Mouse (Mus musculus): ENCODE results near the gene Homer3. TPM values are rescaled to one million over a fixed set of nuclear protein-coding genes. Genes with fewer than 3 reads are reported as not detected.

Gene Homer3
- polyA plus RNA-seq, 1 experiment from 2014 or later: 13.8 TPM

DNA sequence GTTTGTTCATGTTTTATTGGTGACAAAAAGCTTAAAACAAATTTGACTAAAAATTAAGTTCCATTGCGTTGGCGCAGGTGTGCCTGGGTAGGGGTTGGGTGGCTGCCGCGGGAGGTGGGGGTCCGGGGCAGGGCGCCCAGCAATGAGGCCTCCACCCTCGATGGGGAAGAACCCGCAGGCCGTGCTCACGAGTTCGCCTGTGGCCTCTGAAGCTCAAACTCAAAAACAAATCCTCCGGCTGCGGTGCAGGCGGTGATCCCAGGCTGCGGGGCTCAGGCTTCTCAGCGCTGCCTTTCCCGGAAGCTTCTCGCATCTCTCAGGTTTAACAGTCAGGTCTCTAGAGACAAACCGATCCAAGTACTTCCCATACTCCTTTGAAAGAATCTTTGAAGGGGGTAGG lies 48.9 kb downstream of the Homer3 start:
- WGBS: 86% methylated on average over 19 of the region's 19 CpGs
- Histone ChIP-seq H3K4me3 (ENCODE audit: low read depth, low read length) (no peak overlapping the region), H3K9me3 (ENCODE audit: control insufficient read depth, low read length) (no peaks in the 10 kb centered on the region), H3K9ac (ENCODE audit: low read length) (no peak overlapping the region), H3K27me3 (ENCODE audit: control insufficient read depth, insufficient read depth, low read length) (no peaks in the 10 kb centered on the region), H3K4me2 (replicated peaks; ENCODE audit: low read depth) (no peak overlapping the region), H3K36me3 (ENCODE audit: control insufficient read depth, insufficient read depth, low read length) (peaks cover 36% of the 10 kb centered on the region), H3K4me1 (replicated peaks; ENCODE audit: control insufficient read depth, insufficient read depth) (no peaks in the 10 kb centered on the region), H3K27ac (replicated peaks) (no peak overlapping the region)
- ATAC-seq (ENCODE audit: low FRiP score, low TSS enrichment): no peak
- no peak for DNase-seq (ENCODE audit: low spot score)
- TF ChIP-seq EP300 (optimal IDR thresholded peaks at IDR 0.05): no peak
- no peak for TF ChIP-seq CTCF (IDR thresholded peaks at IDR 0.05; ENCODE audit: low read depth)

GRCm38 (mm10) chr8:70332070-70332877 lies 49.6 kb downstream of the Homer3 start:
- WGBS: 33% methylated on average over 40 of the region's 41 CpGs
- ATAC-seq (ENCODE audit: low FRiP score, low TSS enrichment) (peak; percentile 79), DNase-seq (ENCODE audit: low spot score) (peak; percentile 80)
- Histone ChIP-seq H3K27ac (replicated peaks) (no peak overlapping the region), H3K9me3 (ENCODE audit: control insufficient read depth, low read length) (no peaks in the 10 kb centered on the region), H3K4me2 (replicated peaks; ENCODE audit: low read depth) (no peak overlapping the region), H3K36me3 (ENCODE audit: control insufficient read depth, insufficient read depth, low read length) (peaks cover 42% of the 10 kb centered on the region), H3K27me3 (ENCODE audit: control insufficient read depth, insufficient read depth, low read length) (no peaks in the 10 kb centered on the region), H3K4me1 (replicated peaks; ENCODE audit: control insufficient read depth, insufficient read depth) (no peaks in the 10 kb centered on the region), H3K4me3 (ENCODE audit: low read depth, low read length) (no peak overlapping the region), H3K9ac (ENCODE audit: low read length) (no peak overlapping the region)
- peak; percentile 85 for TF ChIP-seq CTCF (IDR thresholded peaks at IDR 0.05; ENCODE audit: low read depth)
- no peak for TF ChIP-seq EP300 (optimal IDR thresholded peaks at IDR 0.05)

- TF ChIP-seq EP300 (optimal IDR thresholded peaks at IDR 0.05) (no peak), CTCF (IDR thresholded peaks at IDR 0.05; ENCODE audit: low read depth) (no peak)
- Histone ChIP-seq H3K9ac (ENCODE audit: low read length) (no peak overlapping the region), H3K4me1 (replicated peaks; ENCODE audit: control insufficient read depth, insufficient read depth) (no peaks in the 10 kb centered on the region), H3K4me3 (ENCODE audit: low read depth, low read length) (no peak overlapping the region), H3K36me3 (ENCODE audit: control insufficient read depth, insufficient read depth, low read length) (peaks cover 48% of the 10 kb centered on the region), H3K27ac (replicated peaks) (no peak overlapping the region), H3K27me3 (ENCODE audit: control insufficient read depth, insufficient read depth, low read length) (no peaks in the 10 kb centered on the region), H3K9me3 (ENCODE audit: control insufficient read depth, low read length) (no peaks in the 10 kb centered on the region), H3K4me2 (replicated peaks; ENCODE audit: low read depth) (no peak overlapping the region)
- DNase-seq (ENCODE audit: low spot score) (no peak), ATAC-seq (ENCODE audit: low FRiP score, low TSS enrichment) (no peak)
- 95% methylated on average over 6 of the region's 6 CpGs for WGBS
Observed at GRCm38 (mm10) chr8:70332878-70333202, 50.2 kb downstream of the Homer3 start.

DNA sequence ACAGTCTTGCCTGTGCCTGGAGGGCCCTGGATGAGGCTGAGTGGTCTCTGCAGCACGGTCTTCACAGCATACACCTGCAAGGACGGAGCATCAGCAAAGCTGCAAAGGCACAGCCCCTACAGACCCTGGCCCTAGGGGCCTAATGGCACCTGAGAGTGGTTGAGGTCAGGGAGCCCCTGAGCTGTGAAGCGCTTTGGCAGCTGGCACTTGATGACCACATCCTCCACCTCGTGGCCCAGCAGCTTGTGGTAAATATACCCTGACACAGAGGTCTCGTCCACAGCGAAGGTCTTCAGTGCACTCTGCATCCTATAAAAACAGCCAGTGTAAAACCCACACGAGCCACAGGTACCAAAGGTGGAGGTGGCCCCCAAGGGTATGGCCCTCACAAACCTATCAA lies 56.3 kb downstream of the Homer3 start:
- H3K4me1 ChIP-seq (replicated peaks; ENCODE audit: control insufficient read depth, insufficient read depth): no peaks in the 10 kb centered on the region
- no peak overlapping the region for H3K4me3 ChIP-seq (ENCODE audit: low read depth, low read length)
- no peak overlapping the region for H3K27ac ChIP-seq (replicated peaks)
- WGBS: 86% methylated on average over 7 of the region's 7 CpGs
- ATAC-seq (ENCODE audit: low FRiP score, low TSS enrichment): no peak
- H3K36me3 ChIP-seq (ENCODE audit: control insufficient read depth, insufficient read depth, low read length): peaks cover 72% of the 10 kb centered on the region
- no peaks in the 10 kb centered on the region for H3K9me3 ChIP-seq (ENCODE audit: control insufficient read depth, low read length)
- H3K27me3 ChIP-seq (ENCODE audit: control insufficient read depth, insufficient read depth, low read length): no peaks in the 10 kb centered on the region
- no peak for TF ChIP-seq EP300 (optimal IDR thresholded peaks at IDR 0.05)
- TF ChIP-seq CTCF (IDR thresholded peaks at IDR 0.05; ENCODE audit: low read depth): no peak
- DNase-seq (ENCODE audit: low spot score): no peak
- H3K9ac ChIP-seq (ENCODE audit: low read length): no peak overlapping the region
- no peak overlapping the region for H3K4me2 ChIP-seq (replicated peaks; ENCODE audit: low read depth)

- H3K36me3 ChIP-seq (ENCODE audit: control insufficient read depth, insufficient read depth, low read length): peaks cover 61% of the 10 kb centered on the region
Observed at GRCm38 (mm10) chr8:70340659-70341058, 58.0 kb downstream of the Homer3 start.

DNA sequence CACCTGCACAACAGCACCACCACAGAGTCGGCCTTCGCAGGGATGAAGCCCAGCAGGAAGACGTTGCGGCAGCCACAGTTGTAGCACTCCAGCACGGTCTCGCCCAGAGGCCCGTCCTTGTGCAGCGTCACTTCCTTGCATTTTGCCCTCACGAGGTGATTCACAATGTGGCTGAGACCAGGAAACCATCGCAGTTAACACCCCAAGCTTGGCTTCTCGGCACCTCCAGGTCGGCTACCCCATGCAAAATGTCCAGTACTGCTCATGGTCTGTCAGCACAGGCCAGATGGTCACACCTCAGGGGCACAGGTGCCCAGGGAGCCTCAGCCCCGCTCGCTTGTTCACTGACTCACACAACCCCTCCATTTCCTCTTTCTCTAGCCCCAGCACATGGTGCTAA lies 59.4 kb downstream of the Homer3 start:
- H3K9ac ChIP-seq (ENCODE audit: low read length): no peak overlapping the region
- peaks cover 49% of the 10 kb centered on the region for H3K36me3 ChIP-seq (ENCODE audit: control insufficient read depth, insufficient read depth, low read length)
- no peaks in the 10 kb centered on the region for H3K4me1 ChIP-seq (replicated peaks; ENCODE audit: control insufficient read depth, insufficient read depth)
- TF ChIP-seq CTCF (IDR thresholded peaks at IDR 0.05; ENCODE audit: low read depth) (no peak), EP300 (optimal IDR thresholded peaks at IDR 0.05) (no peak)
- H3K27me3 ChIP-seq (ENCODE audit: control insufficient read depth, insufficient read depth, low read length): no peaks in the 10 kb centered on the region
- DNase-seq (ENCODE audit: low spot score) (no peak), ATAC-seq (ENCODE audit: low FRiP score, low TSS enrichment) (no peak)
- H3K4me2 ChIP-seq (replicated peaks; ENCODE audit: low read depth): no peak overlapping the region
- H3K4me3 ChIP-seq (ENCODE audit: low read depth, low read length): no peak overlapping the region
- H3K9me3 ChIP-seq (ENCODE audit: control insufficient read depth, low read length): no peaks in the 10 kb centered on the region
- 87% methylated on average over 14 of the region's 14 CpGs for WGBS
- H3K27ac ChIP-seq (replicated peaks): no peak overlapping the region

More at GRCm38 (mm10) chr8:70340659-70341058, 58.0 kb downstream of the Homer3 start:
- 92% methylated on average over 7 of the region's 7 CpGs for WGBS
- ATAC-seq (ENCODE audit: low FRiP score, low TSS enrichment): no peak
- no peaks in the 10 kb centered on the region for H3K9me3 ChIP-seq (ENCODE audit: control insufficient read depth, low read length)
- no peak for TF ChIP-seq EP300 (optimal IDR thresholded peaks at IDR 0.05)
- TF ChIP-seq CTCF (IDR thresholded peaks at IDR 0.05; ENCODE audit: low read depth): no peak
- H3K4me1 ChIP-seq (replicated peaks; ENCODE audit: control insufficient read depth, insufficient read depth): no peaks in the 10 kb centered on the region
- no peak overlapping the region for H3K27ac ChIP-seq (replicated peaks)
- DNase-seq (ENCODE audit: low spot score): no peak
- no peaks in the 10 kb centered on the region for H3K27me3 ChIP-seq (ENCODE audit: control insufficient read depth, insufficient read depth, low read length)
- H3K9ac ChIP-seq (ENCODE audit: low read length): no peak overlapping the region
- no peak overlapping the region for H3K4me2 ChIP-seq (replicated peaks; ENCODE audit: low read depth)
- H3K4me3 ChIP-seq (ENCODE audit: low read depth, low read length): no peak overlapping the region

Data from stomach, postnatal 0 days (tissue).